Mouse (Mus musculus): ENCODE measurements around the gene Cdkl3. TPM values are rescaled to one million over a fixed set of nuclear protein-coding genes. Genes with fewer than 3 reads are reported as not detected.

Gene Cdkl3
- polyA plus RNA-seq, 1 experiment: 2.2 TPM

- TF ChIP-seq MYOD1 (IDR thresholded peaks at IDR 0.05; ENCODE audit: control insufficient read depth in 1 of 3, insufficient read length in 2 of 3, low read depth in 2 of 3): no peak
- no peak for TF ChIP-seq REST (IDR thresholded peaks at IDR 0.05; ENCODE audit: insufficient read depth, insufficient read length)
- TF ChIP-seq TCF3 (IDR thresholded peaks at IDR 0.05; ENCODE audit: insufficient read length, low read depth): no peak
- no peak for TF ChIP-seq SRF (IDR thresholded peaks at IDR 0.05; ENCODE audit: control insufficient read depth, insufficient read length, low read depth)
- H3ac ChIP-seq (ENCODE audit: control insufficient read depth, insufficient read length): no peak overlapping the region
- no peaks in the 10 kb centered on the region for H3K79me2 ChIP-seq (ENCODE audit: control insufficient read depth, insufficient read depth)
These were observed 87.2 kb downstream of the Cdkl3 start for GRCm38 (mm10) chr11:52091261-52091660.

GRCm38 (mm10) chr11:52094568-52094967 is 90.5 kb downstream of the Cdkl3 start:
- TF ChIP-seq MYOG (IDR thresholded peaks at IDR 0.05; ENCODE audit: control insufficient read depth in 1 of 3, insufficient read depth in 1 of 3, insufficient read length in 2 of 3, low read depth in 2 of 3) (no peak), MYOD1 (IDR thresholded peaks at IDR 0.05; ENCODE audit: control insufficient read depth in 1 of 3, insufficient read length in 2 of 3, low read depth in 2 of 3) (no peak), TCF12 (IDR thresholded peaks at IDR 0.05; ENCODE audit: insufficient read depth, poor library complexity, severe bottlenecking) (no peak), USF1 (IDR thresholded peaks at IDR 0.05; ENCODE audit: low read depth) (no peak), POLR2AphosphoS2 (IDR thresholded peaks at IDR 0.05; ENCODE audit: insufficient read length, low read depth) (no peak), REST (IDR thresholded peaks at IDR 0.05; ENCODE audit: insufficient read depth, insufficient read length) (no peak), TCF3 (IDR thresholded peaks at IDR 0.05; ENCODE audit: insufficient read length, low read depth) (no peak), CEBPB (IDR thresholded peaks at IDR 0.05; ENCODE audit: insufficient read depth, poor library complexity, severe bottlenecking) (no peak)
- H3K4me2 ChIP-seq (ENCODE audit: low read depth): no peak overlapping the region
- H3K27me3 ChIP-seq (ENCODE audit: control insufficient read depth, insufficient read depth, insufficient read length): no peaks in the 10 kb centered on the region
- H3K79me2 ChIP-seq (ENCODE audit: control insufficient read depth, insufficient read depth): peaks cover 8% of the 10 kb centered on the region
- H3K36me3 ChIP-seq (ENCODE audit: control insufficient read depth, insufficient read depth): no peaks in the 10 kb centered on the region
- H3ac ChIP-seq (ENCODE audit: control insufficient read depth, insufficient read length): no peak overlapping the region
- H3K4me3 ChIP-seq: no peak overlapping the region

More at GRCm38 (mm10) chr11:52091261-52091660, 87.2 kb downstream of the Cdkl3 start:
- Histone ChIP-seq H3K4me3 (no peak overlapping the region), H3K27me3 (ENCODE audit: control insufficient read depth, insufficient read depth, insufficient read length) (no peaks in the 10 kb centered on the region), H3K4me2 (ENCODE audit: low read depth) (no peak overlapping the region), H3K36me3 (ENCODE audit: control insufficient read depth, insufficient read depth) (no peaks in the 10 kb centered on the region)

GRCm38 (mm10) chr11:52097016-52097415 is 93.0 kb downstream of the Cdkl3 start:
- Histone ChIP-seq H3K79me2 (ENCODE audit: control insufficient read depth, insufficient read depth) (peaks cover 32% of the 10 kb centered on the region), H3K36me3 (ENCODE audit: control insufficient read depth, insufficient read depth) (peaks cover 6% of the 10 kb centered on the region), H3ac (ENCODE audit: control insufficient read depth, insufficient read length) (no peak overlapping the region), H3K4me2 (ENCODE audit: low read depth) (no peak overlapping the region), H3K4me3 (no peak overlapping the region), H3K27me3 (ENCODE audit: control insufficient read depth, insufficient read depth, insufficient read length) (no peaks in the 10 kb centered on the region)
- TF ChIP-seq MYOD1 (IDR thresholded peaks at IDR 0.05; ENCODE audit: control insufficient read depth in 1 of 3, insufficient read length in 2 of 3, low read depth in 2 of 3): no peak
- no peak for TF ChIP-seq MYOG (IDR thresholded peaks at IDR 0.05; ENCODE audit: control insufficient read depth in 1 of 3, insufficient read depth in 1 of 3, insufficient read length in 2 of 3, low read depth in 2 of 3)
- TF ChIP-seq CEBPB (IDR thresholded peaks at IDR 0.05; ENCODE audit: insufficient read depth, poor library complexity, severe bottlenecking): no peak
- TF ChIP-seq POLR2AphosphoS2 (IDR thresholded peaks at IDR 0.05; ENCODE audit: insufficient read length, low read depth): no peak
- no peak for TF ChIP-seq MAX (IDR thresholded peaks at IDR 0.05; ENCODE audit: low read depth)
- TF ChIP-seq TCF12 (IDR thresholded peaks at IDR 0.05; ENCODE audit: insufficient read depth, poor library complexity, severe bottlenecking): no peak
- TF ChIP-seq TCF3 (IDR thresholded peaks at IDR 0.05; ENCODE audit: insufficient read length, low read depth): no peak
- TF ChIP-seq E2F4 (IDR thresholded peaks at IDR 0.05; ENCODE audit: insufficient read depth): no peak
- TF ChIP-seq USF1 (IDR thresholded peaks at IDR 0.05; ENCODE audit: low read depth): no peak
- TF ChIP-seq SRF (IDR thresholded peaks at IDR 0.05; ENCODE audit: control insufficient read depth, insufficient read length, low read depth): no peak
- no peak for TF ChIP-seq REST (IDR thresholded peaks at IDR 0.05; ENCODE audit: insufficient read depth, insufficient read length)
- no peak for TF ChIP-seq POLR2A (IDR thresholded peaks at IDR 0.05; ENCODE audit: insufficient read length, low read depth)

GRCm38 (mm10) chr11:52097596-52097995 is 93.6 kb downstream of the Cdkl3 start:
- H3K79me2 ChIP-seq (ENCODE audit: control insufficient read depth, insufficient read depth): peaks cover 38% of the 10 kb centered on the region
- H3K27me3 ChIP-seq (ENCODE audit: control insufficient read depth, insufficient read depth, insufficient read length): no peaks in the 10 kb centered on the region
- H3ac ChIP-seq (ENCODE audit: control insufficient read depth, insufficient read length): no peak overlapping the region
- TF ChIP-seq REST (IDR thresholded peaks at IDR 0.05; ENCODE audit: insufficient read depth, insufficient read length): no peak
- no peak for TF ChIP-seq MYOD1 (IDR thresholded peaks at IDR 0.05; ENCODE audit: control insufficient read depth in 1 of 3, insufficient read length in 2 of 3, low read depth in 2 of 3)
- no peak for TF ChIP-seq TCF3 (IDR thresholded peaks at IDR 0.05; ENCODE audit: insufficient read length, low read depth)
- no peak for TF ChIP-seq TCF12 (IDR thresholded peaks at IDR 0.05; ENCODE audit: insufficient read depth, poor library complexity, severe bottlenecking)
- no peak for TF ChIP-seq USF1 (IDR thresholded peaks at IDR 0.05; ENCODE audit: low read depth)
- TF ChIP-seq SRF (IDR thresholded peaks at IDR 0.05; ENCODE audit: control insufficient read depth, insufficient read length, low read depth): no peak
- TF ChIP-seq MAX (IDR thresholded peaks at IDR 0.05; ENCODE audit: low read depth): no peak
- no peak for TF ChIP-seq E2F4 (IDR thresholded peaks at IDR 0.05; ENCODE audit: insufficient read depth)
- TF ChIP-seq MYOG (IDR thresholded peaks at IDR 0.05; ENCODE audit: control insufficient read depth in 1 of 3, insufficient read depth in 1 of 3, insufficient read length in 2 of 3, low read depth in 2 of 3): no peak
- no peak for TF ChIP-seq POLR2AphosphoS2 (IDR thresholded peaks at IDR 0.05; ENCODE audit: insufficient read length, low read depth)
- no peak for TF ChIP-seq CEBPB (IDR thresholded peaks at IDR 0.05; ENCODE audit: insufficient read depth, poor library complexity, severe bottlenecking)
- TF ChIP-seq POLR2A (IDR thresholded peaks at IDR 0.05; ENCODE audit: insufficient read length, low read depth): no peak
- peak overlapping the region; percentile 87 for H3K4me2 ChIP-seq (ENCODE audit: low read depth)
- peaks cover 6% of the 10 kb centered on the region for H3K36me3 ChIP-seq (ENCODE audit: control insufficient read depth, insufficient read depth)
- peak overlapping the region; percentile 74 for H3K4me3 ChIP-seq

- peak within 1 kb of the TSS; percentile 86 for H3ac ChIP-seq (ENCODE audit: control insufficient read depth, insufficient read length)
- H3K4me2 ChIP-seq (ENCODE audit: low read depth): peak within 1 kb of the TSS; percentile 99
- no peaks in the 10 kb centered on the region for H3K27me3 ChIP-seq (ENCODE audit: control insufficient read depth, insufficient read depth, insufficient read length)
- H3K79me2 ChIP-seq (ENCODE audit: control insufficient read depth, insufficient read depth): peaks cover 47% of the 10 kb centered on the region
- H3K36me3 ChIP-seq (ENCODE audit: control insufficient read depth, insufficient read depth): peaks cover 6% of the 10 kb centered on the region
- H3K4me3 ChIP-seq: peak within 1 kb of the TSS; percentile 74
- TF ChIP-seq TCF12 (IDR thresholded peaks at IDR 0.05; ENCODE audit: insufficient read depth, poor library complexity, severe bottlenecking) (no peak), MYOG (IDR thresholded peaks at IDR 0.05; ENCODE audit: control insufficient read depth in 1 of 3, insufficient read depth in 1 of 3, insufficient read length in 2 of 3, low read depth in 2 of 3) (peak in 1 of 3 experiments; percentile 34), USF1 (IDR thresholded peaks at IDR 0.05; ENCODE audit: low read depth) (no peak), REST (IDR thresholded peaks at IDR 0.05; ENCODE audit: insufficient read depth, insufficient read length) (no peak), CEBPB (IDR thresholded peaks at IDR 0.05; ENCODE audit: insufficient read depth, poor library complexity, severe bottlenecking) (no peak), SRF (IDR thresholded peaks at IDR 0.05; ENCODE audit: control insufficient read depth, insufficient read length, low read depth) (peak; percentile 26), POLR2AphosphoS2 (IDR thresholded peaks at IDR 0.05; ENCODE audit: insufficient read length, low read depth) (peak; percentile 92), POLR2A (IDR thresholded peaks at IDR 0.05; ENCODE audit: insufficient read length, low read depth) (peak; percentile 72)
These were observed 94.5 kb downstream of the Cdkl3 start, which contains the start of gene Ppp2ca for GRCm38 (mm10) chr11:52098398-52098946. Gene Ppp2ca (plus strand): TSS chr11:52098681.
